Mouse (Mus musculus): ENCODE results near the gene Naa16. TPM values are rescaled to one million over a fixed set of nuclear protein-coding genes. Genes with fewer than 3 reads are reported as not detected.

Gene Naa16
- total and polyA plus RNA-seq, 2 experiments from 2014 or later = 7.8 to 12.1 TPM

- Histone ChIP-seq H3K27ac (ENCODE audit: low read depth, low read length) (no peak overlapping the region), H3K9ac (replicated peaks; ENCODE audit: low read length, poor library complexity, severe bottlenecking) (no peak overlapping the region), H3K36me3 (ENCODE audit: insufficient read depth, low read length) (no peaks in the 10 kb centered on the region), H3K4me3 (ENCODE audit: low read depth, low read length) (peak overlapping the region; percentile 14; the same call in 1 of the 2 replicates), H3K4me1 (ENCODE audit: insufficient read depth, low read length) (no peaks in the 10 kb centered on the region), H3K27me3 (ENCODE audit: insufficient read depth, low read length) (peaks cover 10% of the 10 kb centered on the region; the same call in 1 of the 2 replicates), H3K9me3 (ENCODE audit: low read length) (no peaks in the 10 kb centered on the region), H3K4me2 (ENCODE audit: low read depth, low read length, poor library complexity, severe bottlenecking) (peak overlapping the region; percentile 20; the same call in 1 of the 2 replicates)
- no peak for TF ChIP-seq CTCF (IDR thresholded peaks at IDR 0.05)
- ATAC-seq (ENCODE audit: low FRiP score) (no peak), DNase-seq (ENCODE audit: low spot score) (no peak)
- WGBS = 71% methylated on average over 7 of the region's 7 CpGs
Measured at GRCm38 (mm10) chr14:79298314-79298992, 92.1 kb downstream of the Naa16 start.

DNA sequence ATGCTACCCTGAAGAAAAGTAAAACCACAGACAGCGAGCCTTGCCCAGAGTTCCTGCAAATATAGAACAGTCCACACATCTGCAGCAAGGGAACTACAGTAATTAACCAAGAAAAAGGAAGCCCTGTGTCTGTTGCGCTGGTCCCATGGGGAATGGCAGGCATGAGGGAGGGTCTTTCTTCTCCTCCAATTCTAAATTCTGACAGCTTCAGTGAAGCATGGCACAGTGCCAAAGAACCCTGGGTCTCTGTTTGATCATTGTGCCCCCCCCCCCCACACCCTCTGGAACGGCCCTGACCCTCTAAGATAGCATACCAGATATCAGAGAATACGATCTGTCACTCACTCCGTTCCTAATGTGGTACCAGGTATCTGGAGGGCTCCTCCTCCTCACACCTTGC, 93.7 kb downstream of the Naa16 start:
- H3K9ac ChIP-seq (replicated peaks; ENCODE audit: low read length, poor library complexity, severe bottlenecking) = no peak overlapping the region
- no peak overlapping the region for H3K4me3 ChIP-seq (ENCODE audit: low read depth, low read length)
- H3K27ac ChIP-seq (ENCODE audit: low read depth, low read length) = no peak overlapping the region
- H3K9me3 ChIP-seq (ENCODE audit: low read length) = no peaks in the 10 kb centered on the region
- ATAC-seq (ENCODE audit: low FRiP score) (no peak), DNase-seq (ENCODE audit: low spot score) (peak; percentile 33)
- H3K4me2 ChIP-seq (ENCODE audit: low read depth, low read length, poor library complexity, severe bottlenecking) = 0 out of 2 replicates have a peak overlapping the region, but pooled peaks have one; percentile 18
- H3K36me3 ChIP-seq (ENCODE audit: insufficient read depth, low read length) = no peaks in the 10 kb centered on the region
- WGBS = 25% methylated on average over 5 of the region's 5 CpGs
- TF ChIP-seq CTCF (IDR thresholded peaks at IDR 0.05) = no peak
- no peaks in the 10 kb centered on the region for H3K4me1 ChIP-seq (ENCODE audit: insufficient read depth, low read length)
- peaks cover 10% of the 10 kb centered on the region; the same call in 1 of the 2 replicates for H3K27me3 ChIP-seq (ENCODE audit: insufficient read depth, low read length)

DNA sequence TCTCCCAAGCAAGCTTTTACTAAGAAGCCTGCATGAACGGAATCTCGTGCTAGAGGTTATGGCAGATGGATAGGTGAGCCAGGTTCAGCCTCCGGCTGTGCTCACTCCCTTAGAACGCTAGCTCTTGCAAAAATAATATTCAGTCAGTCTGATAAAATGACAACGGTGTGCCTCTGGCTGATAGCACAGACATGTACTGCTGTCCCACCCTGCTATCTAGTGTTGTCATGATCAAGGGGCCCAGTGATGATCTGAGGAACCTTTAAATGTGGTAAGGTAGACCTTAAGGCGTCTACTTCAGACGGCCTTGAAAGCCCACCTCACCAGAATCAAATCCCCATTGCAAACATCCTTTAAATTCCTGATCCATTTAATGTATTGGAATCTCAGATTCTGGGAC, 94.4 kb downstream of the Naa16 start:
- H3K9ac ChIP-seq (replicated peaks; ENCODE audit: low read length, poor library complexity, severe bottlenecking) = no peak overlapping the region
- H3K27ac ChIP-seq (ENCODE audit: low read depth, low read length) = no peak overlapping the region
- peaks cover 10% of the 10 kb centered on the region; the same call in 1 of the 2 replicates for H3K27me3 ChIP-seq (ENCODE audit: insufficient read depth, low read length)
- H3K9me3 ChIP-seq (ENCODE audit: low read length) = no peaks in the 10 kb centered on the region
- H3K4me1 ChIP-seq (ENCODE audit: insufficient read depth, low read length) = no peaks in the 10 kb centered on the region
- no peaks in the 10 kb centered on the region for H3K36me3 ChIP-seq (ENCODE audit: insufficient read depth, low read length)
- H3K4me2 ChIP-seq (ENCODE audit: low read depth, low read length, poor library complexity, severe bottlenecking) = peak overlapping the region; percentile 18; the same call in 1 of the 2 replicates
- DNase-seq (ENCODE audit: low spot score) (no peak), ATAC-seq (ENCODE audit: low FRiP score) (no peak)
- 69% methylated on average over 7 of the region's 7 CpGs for WGBS
- H3K4me3 ChIP-seq (ENCODE audit: low read depth, low read length) = no peak overlapping the region
- TF ChIP-seq CTCF (IDR thresholded peaks at IDR 0.05) = no peak

GRCm38 (mm10) chr14:79295579-79295978, 95.0 kb downstream of the Naa16 start:
- ATAC-seq (ENCODE audit: low FRiP score) = no peak; the same call in 1 of the 2 replicates
- Histone ChIP-seq H3K4me2 (ENCODE audit: low read depth, low read length, poor library complexity, severe bottlenecking) (peak overlapping the region; percentile 18; the same call in 1 of the 2 replicates), H3K9ac (replicated peaks; ENCODE audit: low read length, poor library complexity, severe bottlenecking) (no peak overlapping the region), H3K27ac (ENCODE audit: low read depth, low read length) (no peak overlapping the region), H3K36me3 (ENCODE audit: insufficient read depth, low read length) (no peaks in the 10 kb centered on the region), H3K9me3 (ENCODE audit: low read length) (no peaks in the 10 kb centered on the region), H3K4me1 (ENCODE audit: insufficient read depth, low read length) (peaks cover 5% of the 10 kb centered on the region), H3K4me3 (ENCODE audit: low read depth, low read length) (no peak overlapping the region), H3K27me3 (ENCODE audit: insufficient read depth, low read length) (peaks cover 10% of the 10 kb centered on the region; the same call in 1 of the 2 replicates)
- DNase-seq (ENCODE audit: low spot score) = no peak
- TF ChIP-seq CTCF (IDR thresholded peaks at IDR 0.05) = no peak
- 88% methylated on average over 9 of the region's 9 CpGs for WGBS

DNA sequence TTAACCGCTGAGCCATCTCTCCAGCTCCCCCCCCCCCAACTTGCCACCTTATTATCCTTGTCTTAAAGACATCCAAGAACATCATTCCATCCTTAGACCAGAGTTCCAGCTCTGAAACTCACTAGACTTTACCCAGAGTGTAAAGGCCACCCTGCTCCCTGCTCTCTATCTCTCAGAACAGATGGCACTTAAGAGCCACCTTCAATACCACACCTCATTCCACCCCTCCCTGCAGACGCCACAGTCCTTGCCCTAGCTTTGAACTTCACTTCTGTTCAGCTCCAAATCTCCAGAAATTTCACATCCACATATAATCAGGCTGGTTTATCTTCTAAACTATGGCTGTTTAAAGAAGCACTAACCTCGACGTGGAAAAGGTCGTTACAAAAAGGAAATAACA, 95.6 kb downstream of the Naa16 start:
- DNase-seq (ENCODE audit: low spot score) = no peak
- ATAC-seq (ENCODE audit: low FRiP score) = no peak
- Histone ChIP-seq H3K4me2 (ENCODE audit: low read depth, low read length, poor library complexity, severe bottlenecking) (no peak overlapping the region), H3K4me1 (ENCODE audit: insufficient read depth, low read length) (peaks cover 9% of the 10 kb centered on the region), H3K9me3 (ENCODE audit: low read length) (no peaks in the 10 kb centered on the region), H3K27me3 (ENCODE audit: insufficient read depth, low read length) (peaks cover 7% of the 10 kb centered on the region; the same call in 1 of the 2 replicates), H3K36me3 (ENCODE audit: insufficient read depth, low read length) (no peaks in the 10 kb centered on the region), H3K9ac (replicated peaks; ENCODE audit: low read length, poor library complexity, severe bottlenecking) (no peak overlapping the region), H3K4me3 (ENCODE audit: low read depth, low read length) (no peak overlapping the region), H3K27ac (ENCODE audit: low read depth, low read length) (no peak overlapping the region)
- WGBS = 81% methylated on average over 5 of the region's 5 CpGs
- no peak for TF ChIP-seq CTCF (IDR thresholded peaks at IDR 0.05)

GRCm38 (mm10) chr14:79294051-79294814, 96.3 kb downstream of the Naa16 start:
- Histone ChIP-seq H3K27ac (ENCODE audit: low read depth, low read length) (no peak overlapping the region), H3K4me3 (ENCODE audit: low read depth, low read length) (no peak overlapping the region), H3K9ac (replicated peaks; ENCODE audit: low read length, poor library complexity, severe bottlenecking) (no peak overlapping the region), H3K9me3 (ENCODE audit: low read length) (no peaks in the 10 kb centered on the region), H3K4me2 (ENCODE audit: low read depth, low read length, poor library complexity, severe bottlenecking) (no peak overlapping the region), H3K4me1 (ENCODE audit: insufficient read depth, low read length) (peaks cover 9% of the 10 kb centered on the region), H3K36me3 (ENCODE audit: insufficient read depth, low read length) (no peaks in the 10 kb centered on the region), H3K27me3 (ENCODE audit: insufficient read depth, low read length) (peaks cover 3% of the 10 kb centered on the region; the same call in 1 of the 2 replicates)
- ATAC-seq (ENCODE audit: low FRiP score) (no peak), DNase-seq (ENCODE audit: low spot score) (no peak)
- TF ChIP-seq CTCF (IDR thresholded peaks at IDR 0.05) = no peak
- 84% methylated on average over 8 of the region's 8 CpGs for WGBS
